Mouse (Mus musculus) kidney, postnatal 0 days (tissue): ENCODE measurements around the gene Cenpv. TPM values are rescaled to one million over a fixed set of nuclear protein-coding genes. Genes with fewer than 3 reads are reported as not detected.

Experiments
- ATAC-seq: fragments of 200-750 bp; cut with Nextera tagmentation; replicated peaks from 2 replicates; pipeline ENCODE4 v1.8.0; 2017; ENCODE audit warnings: low read depth, moderate number of reproducible peaks, moderate TSS enrichment, moderate library complexity; ENCODE audit not compliant: low FRiP score
- DNase-seq: peaks from one replicate; pipeline ENCODE4 v3.0.0-alpha.2; 2016; ENCODE audit warnings: low spot score
- H3K27ac ChIP-seq: fragments of 300-500 bp; sonication (generic); 2 replicates; pipeline ENCODE4 v1.5.1; 2014; ENCODE audit warnings: mild to moderate bottlenecking
- H3K27me3 ChIP-seq: fragments of 300-500 bp; sonication (generic); 2 replicates; pipeline ENCODE4 v1.6.1; 2014; ENCODE audit warnings: low read length, mixed read lengths; ENCODE audit not compliant: insufficient read depth
- H3K36me3 ChIP-seq: fragments of 300-500 bp; sonication (generic); 2 replicates; pipeline ENCODE4 v1.6.1; 2014; ENCODE audit warnings: low read length, mixed read lengths; ENCODE audit not compliant: insufficient read depth
- H3K4me1 ChIP-seq: fragments of 300-500 bp; sonication (generic); replicated peaks from 2 replicates; pipeline ENCODE4 v1.6.1; 2014; ENCODE audit warnings: antibody characterized with exemption, low read length, mixed read lengths; ENCODE audit not compliant: insufficient read depth
- H3K4me2 ChIP-seq: fragments of 300-500 bp; sonication (generic); 2 replicates; pipeline ENCODE4 v1.6.1; 2014; ENCODE audit warnings: mild to moderate bottlenecking, low read length, moderate library complexity, mixed read lengths
- H3K4me3 ChIP-seq: fragments of 300-500 bp; sonication (generic); replicated peaks from 2 replicates; pipeline ENCODE4 v1.5.1; 2014; ENCODE audit warnings: low read depth, low read length
- H3K9ac ChIP-seq: fragments of 300-500 bp; sonication (generic); 2 replicates; pipeline ENCODE4 v1.6.1; 2014; ENCODE audit warnings: low read depth, low read length
- H3K9me3 ChIP-seq: fragments of 300-500 bp; sonication (generic); replicated peaks from 2 replicates; pipeline ENCODE4 v1.6.1; 2016; ENCODE audit warnings: low read length, inconsistent platforms, mixed read lengths
- CTCF ChIP-seq: IDR thresholded peaks from 2 replicates; pipeline ENCODE4 v1.5.1; 2016; ENCODE audit warnings: antibody characterized with exemption, low read depth, mild to moderate bottlenecking, moderate library complexity
- WGBS: fragments of 180-500 bp; shearing (Covaris S2); extraction: QIAGEN DNeasy Blood & Tissue Kit; methylation state at CpG from one replicate; pipeline ENCODE4 v1.1.7; 2014; 5-methylcytosine and 5-hydroxymethylcytosine counted together
- polyA plus RNA-seq: library from polyadenylated mRNA; unstranded; fragments of >200 nt; fragmentation: Nextera tagmentation; extraction: Ambion mirVana; gene quantifications from 2 replicates; pipeline ENCODE4 v1.2.1, GENCODE M21; 2015

Cenpv gene
- polyA plus RNA-seq, 1 experiment from 2014 or later, result 17.6 TPM

GRCm38 (mm10) chr11:62550227-62550685, 11.2 kb upstream of the Cenpv start:
- H3K27ac ChIP-seq, result peak overlapping the region; percentile 99
- peaks cover 24% of the 10 kb centered on the region for H3K4me1 ChIP-seq
- peak overlapping the region; percentile 95 for H3K4me2 ChIP-seq
- H3K36me3 ChIP-seq, result peaks cover 9% of the 10 kb centered on the region; the same call in 1 of the 2 replicates
- no peak for TF ChIP-seq CTCF
- H3K9me3 ChIP-seq, result no peaks in the 10 kb centered on the region
- DNase-seq, result peak; percentile 86
- 0% methylated on average over 11 of the region's 11 CpGs for WGBS
- H3K27me3 ChIP-seq, result no peaks in the 10 kb centered on the region
- peak overlapping the region; percentile 41 for H3K4me3 ChIP-seq
- ATAC-seq, result peak; percentile 15; the same call in 1 of the 2 replicates
- peak overlapping the region; percentile 95 for H3K9ac ChIP-seq

DNA sequence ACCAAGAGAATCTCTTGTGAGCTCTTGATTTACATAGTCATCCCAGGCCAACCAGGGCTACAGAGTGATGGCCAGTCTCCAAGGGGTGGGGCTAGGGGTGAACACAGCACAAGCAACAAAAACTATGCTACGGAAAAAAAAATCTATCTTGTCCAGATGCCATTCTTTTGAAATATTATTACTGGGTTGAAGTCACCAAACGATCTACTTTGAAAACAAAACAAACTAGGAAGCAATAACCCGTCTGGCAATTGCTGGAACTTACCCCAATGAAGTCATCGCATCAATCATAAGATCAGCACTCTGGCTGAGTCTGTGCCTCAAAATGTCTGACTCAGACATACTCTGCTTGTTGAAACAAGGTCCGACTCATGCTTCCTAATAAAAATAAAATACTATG, 10.7 kb upstream of the Cenpv start:
- TF ChIP-seq CTCF, result no peak
- Histone ChIP-seq H3K27me3 (no peaks in the 10 kb centered on the region), H3K4me2 (peak overlapping the region; percentile 95), H3K36me3 (peaks cover 9% of the 10 kb centered on the region; the same call in 1 of the 2 replicates), H3K9ac (peak overlapping the region; percentile 95), H3K9me3 (no peaks in the 10 kb centered on the region), H3K4me1 (peaks cover 19% of the 10 kb centered on the region; the same call in 1 of the 2 replicates), H3K4me3 (peak overlapping the region; percentile 41), H3K27ac (peak overlapping the region; percentile 99)
- WGBS, result 8% methylated on average over 5 of the region's 5 CpGs
- DNase-seq (peak; percentile 82), ATAC-seq (no peak)

GRCm38 (mm10) chr11:62543991-62544390, 4.9 kb upstream of the Cenpv start:
- H3K27me3 ChIP-seq, result no peaks in the 10 kb centered on the region
- no peaks in the 10 kb centered on the region for H3K4me1 ChIP-seq
- no peak overlapping the region for H3K27ac ChIP-seq
- H3K4me3 ChIP-seq, result no peak overlapping the region
- 88% methylated on average over 3 of the region's 3 CpGs for WGBS
- DNase-seq, result no peak
- no peaks in the 10 kb centered on the region for H3K36me3 ChIP-seq
- H3K9me3 ChIP-seq, result no peaks in the 10 kb centered on the region
- no peak for ATAC-seq
- no peak for TF ChIP-seq CTCF
- no peak overlapping the region for H3K9ac ChIP-seq
- no peak overlapping the region for H3K4me2 ChIP-seq

GRCm38 (mm10) chr11:62541581-62541980, 2.5 kb upstream of the Cenpv start:
- H3K27ac ChIP-seq, result no peak overlapping the region
- no peaks in the 10 kb centered on the region for H3K4me1 ChIP-seq
- TF ChIP-seq CTCF, result no peak
- H3K9me3 ChIP-seq, result no peaks in the 10 kb centered on the region
- 73% methylated on average over 8 of the region's 8 CpGs for WGBS
- no peaks in the 10 kb centered on the region for H3K36me3 ChIP-seq
- ATAC-seq, result no peak
- H3K4me3 ChIP-seq, result no peak overlapping the region
- no peaks in the 10 kb centered on the region for H3K27me3 ChIP-seq
- DNase-seq, result no peak
- H3K9ac ChIP-seq, result no peak overlapping the region
- H3K4me2 ChIP-seq, result no peak overlapping the region

GRCm38 (mm10) chr11:62540969-62541368, 1.9 kb upstream of the Cenpv start:
- Histone ChIP-seq H3K9ac (no peak overlapping the region), H3K27me3 (no peaks in the 10 kb centered on the region), H3K27ac (no peak overlapping the region), H3K9me3 (no peaks in the 10 kb centered on the region), H3K4me1 (no peaks in the 10 kb centered on the region), H3K4me2 (no peak overlapping the region), H3K36me3 (no peaks in the 10 kb centered on the region), H3K4me3 (no peak overlapping the region)
- TF ChIP-seq CTCF, result no peak
- 46% methylated on average over 2 of the region's 2 CpGs for WGBS
- DNase-seq, result no peak
- no peak for ATAC-seq

GRCm38 (mm10) chr11:62540167-62540566, 1.1 kb upstream of the Cenpv start:
- Histone ChIP-seq H3K9ac (no peak overlapping the region), H3K36me3 (no peaks in the 10 kb centered on the region), H3K4me2 (no peak overlapping the region), H3K4me3 (no peak overlapping the region), H3K9me3 (no peaks in the 10 kb centered on the region), H3K4me1 (no peaks in the 10 kb centered on the region), H3K27me3 (no peaks in the 10 kb centered on the region), H3K27ac (no peak overlapping the region)
- no peak for TF ChIP-seq CTCF
- DNase-seq (no peak), ATAC-seq (no peak)
- 90% methylated on average over 7 of the region's 7 CpGs for WGBS
